Mouse (Mus musculus) erythroblast, embryonic 14.5 days (primary cell): ENCODE measurements around the gene Epha4.

Source experiments
- GATA1 ChIP-seq: IDR thresholded peaks from 2 replicates; pipeline ENCODE4 v1.6.1; 2012; ENCODE audit warnings: low read length, inconsistent platforms, mixed read lengths
- TAL1 ChIP-seq: IDR thresholded peaks from 3 replicates; pipeline ENCODE4 v1.6.1; 2012; ENCODE audit warnings: low read length, inconsistent platforms, mixed read lengths

DNA sequence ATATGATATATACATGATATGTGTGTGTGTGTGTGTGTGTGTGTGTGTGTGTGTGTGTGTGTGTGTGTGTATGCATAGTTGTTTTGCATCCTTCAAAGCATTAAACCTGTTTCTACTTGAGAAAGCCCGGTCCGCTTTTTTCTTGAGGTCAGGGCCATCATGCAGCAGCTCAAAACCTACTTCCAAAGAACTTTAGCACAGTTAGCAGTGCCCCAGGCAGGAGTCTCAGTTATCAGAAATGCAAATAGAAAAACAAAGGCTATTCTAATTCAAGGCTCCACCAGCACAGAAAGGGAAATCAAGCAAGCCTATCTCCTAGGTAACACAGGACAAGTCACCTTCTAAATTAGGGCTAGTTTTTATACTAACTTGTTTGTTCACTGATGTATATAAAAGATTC, 42.3 kb downstream of the Epha4 start:
- TF ChIP-seq GATA1: no peak
- no peak for TF ChIP-seq TAL1
